Mouse (Mus musculus) liver, embryonic 13.5 days (tissue): ENCODE data around the gene Cpd. TPM values are rescaled to one million over a fixed set of nuclear protein-coding genes. Genes with fewer than 3 reads are reported as not detected.

Experiments
- ATAC-seq: fragments of 200-750 bp; cut with Nextera tagmentation; 2 replicates; pipeline ENCODE4 v1.8.0; 2017; ENCODE audit warnings: low read depth, mild to moderate bottlenecking, moderate number of reproducible peaks, moderate library complexity
- DNase-seq: peaks from one replicate; pipeline ENCODE4 v3.0.0; 2022
- H3K27ac ChIP-seq: fragments of 300-500 bp; sonication (generic); 2 replicates; pipeline ENCODE4 v1.5.1; 2015; ENCODE audit warnings: moderate library complexity, mild to moderate bottlenecking, inconsistent platforms
- H3K27me3 ChIP-seq: fragments of 300-500 bp; sonication (generic); 2 replicates; pipeline ENCODE4 v1.6.1; 2015; ENCODE audit warnings: mild to moderate bottlenecking, inconsistent platforms
- H3K36me3 ChIP-seq: fragments of 300-500 bp; sonication (generic); 2 replicates; pipeline ENCODE4 v1.6.1; 2015; ENCODE audit warnings: mild to moderate bottlenecking, inconsistent platforms
- H3K4me1 ChIP-seq: fragments of 300-500 bp; sonication (generic); replicated peaks from 2 replicates; pipeline ENCODE4 v1.6.1; 2015; ENCODE audit warnings: inconsistent platforms
- H3K4me2 ChIP-seq: fragments of 300-500 bp; sonication (generic); 2 replicates; pipeline ENCODE4 v1.6.1; 2015; ENCODE audit warnings: inconsistent platforms, mild to moderate bottlenecking, moderate library complexity
- H3K4me3 ChIP-seq: fragments of 300-500 bp; sonication (generic); replicated peaks from 2 replicates; pipeline ENCODE4 v1.5.1; 2015; ENCODE audit warnings: mild to moderate bottlenecking, inconsistent platforms
- H3K9ac ChIP-seq: fragments of 300-500 bp; sonication (generic); 2 replicates; pipeline ENCODE4 v1.6.1; 2015; ENCODE audit warnings: mild to moderate bottlenecking, inconsistent platforms
- H3K9me3 ChIP-seq: fragments of 300-500 bp; sonication (generic); replicated peaks from 2 replicates; pipeline ENCODE4 v1.6.1; 2016; ENCODE audit warnings: inconsistent platforms
- WGBS: fragments of 180-500 bp; shearing (Covaris S2); methylation state at CpG from one replicate; pipeline ENCODE4 v1.1.7; 2015; ENCODE audit not compliant: insufficient replicate concordance; 5-methylcytosine and 5-hydroxymethylcytosine counted together
- polyA plus RNA-seq: library from polyadenylated mRNA; unstranded; fragments of >200 nt; fragmentation: Nextera tagmentation; extraction: Ambion mirVana; gene quantifications from 2 replicates; pipeline ENCODE4 v1.2.1, GENCODE M21; 2015

Gene Cpd
- polyA plus RNA-seq, 1 experiment from 2014 or later, result 4.8 TPM

- Histone ChIP-seq H3K27me3 (no peaks in the 10 kb centered on the region), H3K4me2 (no peak overlapping the region)
- WGBS, result 81% methylated on average over 5 of the region's 5 CpGs
These were observed 27.0 kb upstream of the Cpd start for GRCm38 (mm10) chr11:76873865-76874264.

GRCm38 (mm10) chr11:76872556-76873234, 25.9 kb upstream of the Cpd start:
- no peak for DNase-seq
- Histone ChIP-seq H3K36me3 (no peaks in the 10 kb centered on the region), H3K27ac (no peak overlapping the region), H3K9me3 (no peaks in the 10 kb centered on the region), H3K27me3 (no peaks in the 10 kb centered on the region), H3K4me2 (no peak overlapping the region), H3K9ac (no peak overlapping the region), H3K4me1 (no peaks in the 10 kb centered on the region; the same call in 1 of the 2 replicates), H3K4me3 (no peak overlapping the region)
- WGBS, result 63% methylated on average over 11 of the region's 11 CpGs
- ATAC-seq, result no peak

More at GRCm38 (mm10) chr11:76873865-76874264, 27.0 kb upstream of the Cpd start:
- Histone ChIP-seq H3K27ac (no peak overlapping the region), H3K9ac (no peak overlapping the region), H3K4me1 (no peaks in the 10 kb centered on the region; the same call in 1 of the 2 replicates), H3K9me3 (no peaks in the 10 kb centered on the region), H3K4me3 (no peak overlapping the region), H3K36me3 (no peaks in the 10 kb centered on the region)
- ATAC-seq (no peak), DNase-seq (no peak)

- no peaks in the 10 kb centered on the region for H3K36me3 ChIP-seq
- no peak overlapping the region for H3K4me2 ChIP-seq
- 0 out of 2 replicates have a peak, but pooled peaks cover 11% of the 10 kb centered on the region for H3K4me1 ChIP-seq
- H3K4me3 ChIP-seq, result no peak overlapping the region
- ATAC-seq (no peak), DNase-seq (no peak)
- no peak overlapping the region for H3K27ac ChIP-seq
- H3K27me3 ChIP-seq, result peaks cover 4% of the 10 kb centered on the region; the same call in 1 of the 2 replicates
- 88% methylated on average over 3 of the region's 3 CpGs for WGBS
- no peak overlapping the region for H3K9ac ChIP-seq
- H3K9me3 ChIP-seq, result no peaks in the 10 kb centered on the region
These were observed 14.4 kb upstream of the Cpd start for GRCm38 (mm10) chr11:76861185-76861584.

- no peak for ATAC-seq
- Histone ChIP-seq H3K27me3 (peaks cover 4% of the 10 kb centered on the region; the same call in 1 of the 2 replicates), H3K4me2 (no peak overlapping the region), H3K9ac (no peak overlapping the region), H3K9me3 (no peaks in the 10 kb centered on the region), H3K4me1 (peaks cover 16% of the 10 kb centered on the region; the same call in 1 of the 2 replicates), H3K4me3 (no peak overlapping the region), H3K27ac (no peak overlapping the region), H3K36me3 (no peaks in the 10 kb centered on the region)
- 21% methylated on average over 5 of the region's 5 CpGs for WGBS
- DNase-seq, result no peak
These were observed 12.4 kb upstream of the Cpd start for GRCm38 (mm10) chr11:76859261-76859660.

GRCm38 (mm10) chr11:76858781-76859180, 12.0 kb upstream of the Cpd start:
- Histone ChIP-seq H3K4me2 (no peak overlapping the region), H3K27ac (no peak overlapping the region), H3K9me3 (no peaks in the 10 kb centered on the region), H3K4me1 (peaks cover 16% of the 10 kb centered on the region; the same call in 1 of the 2 replicates), H3K27me3 (peaks cover 4% of the 10 kb centered on the region; the same call in 1 of the 2 replicates), H3K4me3 (no peak overlapping the region), H3K9ac (no peak overlapping the region), H3K36me3 (no peaks in the 10 kb centered on the region)
- DNase-seq (no peak), ATAC-seq (no peak)
- WGBS, result 18% methylated on average over 5 of the region's 5 CpGs

GRCm38 (mm10) chr11:76857111-76857510, 10.3 kb upstream of the Cpd start:
- H3K4me3 ChIP-seq, result no peak overlapping the region
- H3K4me2 ChIP-seq, result no peak overlapping the region
- H3K36me3 ChIP-seq, result no peaks in the 10 kb centered on the region
- peaks cover 4% of the 10 kb centered on the region; the same call in 1 of the 2 replicates for H3K27me3 ChIP-seq
- no peak overlapping the region for H3K9ac ChIP-seq
- no peaks in the 10 kb centered on the region for H3K9me3 ChIP-seq
- DNase-seq (no peak), ATAC-seq (no peak)
- peaks cover 16% of the 10 kb centered on the region; the same call in 1 of the 2 replicates for H3K4me1 ChIP-seq
- 43% methylated on average over 7 of the region's 7 CpGs for WGBS
- no peak overlapping the region for H3K27ac ChIP-seq

- Histone ChIP-seq H3K27me3 (peaks cover 4% of the 10 kb centered on the region; the same call in 1 of the 2 replicates), H3K36me3 (no peaks in the 10 kb centered on the region), H3K9ac (no peak overlapping the region), H3K27ac (no peak overlapping the region), H3K9me3 (no peaks in the 10 kb centered on the region), H3K4me1 (peaks cover 16% of the 10 kb centered on the region; the same call in 1 of the 2 replicates), H3K4me3 (no peak overlapping the region), H3K4me2 (no peak overlapping the region)
- DNase-seq, result no peak
- ATAC-seq, result no peak
- WGBS, result 50% methylated on average over 2 of the region's 2 CpGs
These were observed 9.8 kb upstream of the Cpd start for GRCm38 (mm10) chr11:76856601-76857000.

GRCm38 (mm10) chr11:76854475-76855341, 7.9 kb upstream of the Cpd start:
- ATAC-seq, result no peak

GRCm38 (mm10) chr11:76851512-76851911, 4.7 kb upstream of the Cpd start:
- no peaks in the 10 kb centered on the region for H3K9me3 ChIP-seq
- DNase-seq (no peak), ATAC-seq (no peak)
- no peaks in the 10 kb centered on the region for H3K36me3 ChIP-seq
- H3K27me3 ChIP-seq, result peaks cover 13% of the 10 kb centered on the region; the same call in 1 of the 2 replicates
- peaks cover 15% of the 10 kb centered on the region for H3K4me1 ChIP-seq
- WGBS, result 58% methylated on average over 3 of the region's 3 CpGs
- H3K9ac ChIP-seq, result no peak overlapping the region
- no peak overlapping the region for H3K4me2 ChIP-seq
- H3K4me3 ChIP-seq, result no peak overlapping the region
- no peak overlapping the region for H3K27ac ChIP-seq

More at GRCm38 (mm10) chr11:76854475-76855341, 7.9 kb upstream of the Cpd start:
- H3K9ac ChIP-seq, result no peak overlapping the region
- H3K4me2 ChIP-seq, result no peak overlapping the region
- H3K4me3 ChIP-seq, result no peak overlapping the region
- no peaks in the 10 kb centered on the region for H3K36me3 ChIP-seq
- DNase-seq, result no peak
- WGBS, result 69% methylated on average over 17 of the region's 17 CpGs
- H3K9me3 ChIP-seq, result no peaks in the 10 kb centered on the region
- 0 out of 2 replicates have a peak, but pooled peaks cover 4% of the 10 kb centered on the region for H3K27me3 ChIP-seq
- peaks cover 16% of the 10 kb centered on the region; the same call in 1 of the 2 replicates for H3K4me1 ChIP-seq
- no peak overlapping the region for H3K27ac ChIP-seq

GRCm38 (mm10) chr11:76849596-76849995, 2.8 kb upstream of the Cpd start:
- no peak for DNase-seq
- no peak overlapping the region for H3K4me2 ChIP-seq
- no peak overlapping the region for H3K9ac ChIP-seq
- H3K9me3 ChIP-seq, result no peaks in the 10 kb centered on the region
- 54% methylated on average over 2 of the region's 2 CpGs for WGBS
- no peak overlapping the region for H3K4me3 ChIP-seq
- ATAC-seq, result no peak
- no peaks in the 10 kb centered on the region for H3K36me3 ChIP-seq
- H3K4me1 ChIP-seq, result peaks cover 26% of the 10 kb centered on the region
- peaks cover 13% of the 10 kb centered on the region; the same call in 1 of the 2 replicates for H3K27me3 ChIP-seq
- no peak overlapping the region for H3K27ac ChIP-seq

GRCm38 (mm10) chr11:76848081-76848480, 1.3 kb upstream of the Cpd start:
- Histone ChIP-seq H3K9me3 (no peaks in the 10 kb centered on the region), H3K36me3 (no peaks in the 10 kb centered on the region), H3K4me3 (no peak overlapping the region), H3K27me3 (peaks cover 13% of the 10 kb centered on the region; the same call in 1 of the 2 replicates), H3K27ac (no peak overlapping the region), H3K4me2 (no peak overlapping the region), H3K4me1 (peaks cover 38% of the 10 kb centered on the region), H3K9ac (no peak overlapping the region)
- DNase-seq (no peak), ATAC-seq (no peak)
- 65% methylated on average over 5 of the region's 5 CpGs for WGBS
